Mouse (Mus musculus) liver, adult 2 months (tissue): Measurements from ENCODE around the gene Hnrnpul2. TPM values are rescaled to one million over a fixed set of nuclear protein-coding genes. Genes with fewer than 3 reads are reported as not detected.
A peak's percentile ranks its signal among the peaks of the same experiment; 100 is the strongest.

Experiments used
- DNase-seq: peaks from one replicate; pipeline ENCODE4 v3.0.0-alpha.2; 2011; ENCODE audit warnings: low read depth, low spot score; ENCODE audit errors: extremely low read depth
- H3K27ac ChIP-seq: fragments of 200-500 bp; replicated peaks from 2 replicates; pipeline ENCODE4 v1.5.1; 2012; ENCODE audit warnings: low read depth, mild to moderate bottlenecking, control low read depth, inconsistent platforms, low read length; ENCODE audit not compliant: insufficient read depth
- H3K27me3 ChIP-seq: fragments of 200-500 bp; 2 replicates; pipeline ENCODE4 v1.6.1; 2012; ENCODE audit warnings: mild to moderate bottlenecking, moderate library complexity, low read length, inconsistent platforms; ENCODE audit not compliant: control insufficient read depth, insufficient read depth
- H3K36me3 ChIP-seq: fragments of 200-500 bp; 2 replicates; pipeline ENCODE4 v1.6.1; 2012; ENCODE audit warnings: low read length, inconsistent platforms; ENCODE audit not compliant: control insufficient read depth, insufficient read depth
- H3K4me1 ChIP-seq: fragments of 200-500 bp; 2 replicates; pipeline ENCODE4 v1.6.1; 2011; ENCODE audit warnings: low read length; ENCODE audit not compliant: control insufficient read depth, insufficient read depth
- H3K4me3 ChIP-seq: fragments of 200-500 bp; 2 replicates; pipeline ENCODE4 v1.5.1; 2011; ENCODE audit warnings: low read depth, mild to moderate bottlenecking, control low read depth, low read length, moderate library complexity; ENCODE audit not compliant: insufficient read depth
- H3K79me2 ChIP-seq: fragments of 200-500 bp; 2 replicates; pipeline ENCODE4 v1.6.1; 2012; ENCODE audit warnings: inconsistent platforms, mild to moderate bottlenecking, low read length, moderate library complexity; ENCODE audit not compliant: control insufficient read depth, insufficient read depth
- H3K9ac ChIP-seq: fragments of 200-500 bp; 2 replicates; pipeline ENCODE4 v1.6.1; 2012; ENCODE audit warnings: low read depth, mild to moderate bottlenecking, control low read depth, inconsistent platforms, low read length
- CTCF ChIP-seq: fragments of 200-500 bp; IDR thresholded peaks from 2 replicates; pipeline ENCODE4 v1.5.1; 2011; ENCODE audit warnings: low read depth, low read length, control low read depth
- POLR2A ChIP-seq: fragments of 200-500 bp; IDR thresholded peaks from 2 replicates; pipeline ENCODE4 v1.6.1; 2011; ENCODE audit warnings: low read length, control low read depth; ENCODE audit not compliant: insufficient read depth; ENCODE audit errors: extremely low read depth
- WGBS: fragments of 180-500 bp; shearing (Covaris S2); methylation state at CpG from one replicate; pipeline ENCODE4 v1.1.7; 2018; 5-methylcytosine and 5-hydroxymethylcytosine counted together
- polyA plus RNA-seq: library from polyadenylated mRNA; depleted of rRNA; stranded (reverse); fragments of >200 nt; gene quantifications from 2 replicates; pipeline ENCODE4 v1.2.3, GENCODE M21; 2012
- total RNA-seq: library from RNA; depleted of rRNA; stranded (reverse); fragments of >200 nt; gene quantifications from 2 replicates; pipeline ENCODE4 v1.2.3, GENCODE M21; 2014

Gene Hnrnpul2
- total and polyA plus RNA-seq, 2 experiments, result 11.2 to 19.5 TPM

- 28% methylated on average over 29 of the region's 29 CpGs for WGBS
Observed at GRCm38 (mm10) chr19:8839908-8840791, 20.3 kb downstream of the Hnrnpul2 start.

GRCm38 (mm10) chr19:8841012-8841411 lies 21.2 kb downstream of the Hnrnpul2 start:
- no peak for DNase-seq
- no peaks in the 10 kb centered on the region for H3K27me3 ChIP-seq
- peaks cover 4% of the 10 kb centered on the region for H3K36me3 ChIP-seq
- WGBS, result 89% methylated on average over 7 of the region's 7 CpGs
- no peak overlapping the region for H3K27ac ChIP-seq
- H3K4me3 ChIP-seq, result no peak overlapping the region
- TF ChIP-seq CTCF (no peak), POLR2A (no peak)
- peaks cover 12% of the 10 kb centered on the region for H3K4me1 ChIP-seq
- H3K9ac ChIP-seq, result no peak overlapping the region; the same call in 1 of the 2 replicates
- H3K79me2 ChIP-seq, result no peaks in the 10 kb centered on the region

More at GRCm38 (mm10) chr19:8839908-8840791, 20.3 kb downstream of the Hnrnpul2 start:
- DNase-seq, result peak; percentile 75
- Histone ChIP-seq H3K79me2 (no peaks in the 10 kb centered on the region), H3K4me3 (peak overlapping the region; percentile 90), H3K27me3 (no peaks in the 10 kb centered on the region), H3K27ac (peak overlapping the region; percentile 69), H3K4me1 (peaks cover 12% of the 10 kb centered on the region), H3K9ac (peak overlapping the region; percentile 86), H3K36me3 (peaks cover under 1% of the 10 kb centered on the region; the same call in 1 of the 2 replicates)
- no peak for TF ChIP-seq CTCF
- TF ChIP-seq POLR2A, result peak; percentile 69

- Histone ChIP-seq H3K27me3 (no peaks in the 10 kb centered on the region), H3K36me3 (peaks cover 14% of the 10 kb centered on the region), H3K4me1 (peaks cover 12% of the 10 kb centered on the region), H3K27ac (no peak overlapping the region), H3K9ac (no peak overlapping the region), H3K4me3 (no peak overlapping the region), H3K79me2 (no peaks in the 10 kb centered on the region)
- 80% methylated on average over 6 of the region's 6 CpGs for WGBS
- DNase-seq, result no peak
- TF ChIP-seq CTCF (no peak), POLR2A (no peak)
Observed at GRCm38 (mm10) chr19:8842961-8843360, 23.2 kb downstream of the Hnrnpul2 start.

- H3K36me3 ChIP-seq, result peaks cover 17% of the 10 kb centered on the region
Observed at GRCm38 (mm10) chr19:8844371-8845129, 24.7 kb downstream of the Hnrnpul2 start.

GRCm38 (mm10) chr19:8848356-8848755 lies 28.5 kb downstream of the Hnrnpul2 start:
- no peak for DNase-seq
- no peak for TF ChIP-seq CTCF
- no peak for TF ChIP-seq POLR2A
- H3K4me1 ChIP-seq, result peaks cover 3% of the 10 kb centered on the region; the same call in 1 of the 2 replicates
- H3K27me3 ChIP-seq, result no peaks in the 10 kb centered on the region
- H3K36me3 ChIP-seq, result peaks cover 17% of the 10 kb centered on the region
- H3K27ac ChIP-seq, result no peak overlapping the region
- no peak overlapping the region for H3K4me3 ChIP-seq
- 90% methylated on average over 5 of the region's 5 CpGs for WGBS
- H3K9ac ChIP-seq, result no peak overlapping the region
- no peaks in the 10 kb centered on the region for H3K79me2 ChIP-seq

More at GRCm38 (mm10) chr19:8844371-8845129, 24.7 kb downstream of the Hnrnpul2 start:
- 36% methylated on average over 5 of the region's 5 CpGs for WGBS
- Histone ChIP-seq H3K4me1 (peaks cover 9% of the 10 kb centered on the region), H3K27ac (peak overlapping the region; percentile 28; the same call in 1 of the 2 replicates), H3K79me2 (no peaks in the 10 kb centered on the region), H3K4me3 (no peak overlapping the region), H3K27me3 (no peaks in the 10 kb centered on the region), H3K9ac (0 out of 2 replicates have a peak overlapping the region, but pooled peaks have one; percentile 8)
- DNase-seq, result peak; percentile 76
- no peak for TF ChIP-seq POLR2A
- peak; percentile 43; the same call in 1 of the 2 replicates for TF ChIP-seq CTCF
